Mouse (Mus musculus) brain, embryonic 14.5 days (tissue): ENCODE measurements around the gene Prpf18.

Experiments used
- CTCF ChIP-seq: fragments of 200-500 bp; IDR thresholded peaks from 2 replicates; pipeline ENCODE4 v1.5.1; 2012; ENCODE audit warnings: inconsistent platforms, mild to moderate bottlenecking, moderate library complexity, borderline replicate concordance; ENCODE audit not compliant: insufficient read depth, insufficient read length; ENCODE audit errors: extremely low read depth
- POLR2A ChIP-seq: fragments of 200-500 bp; IDR thresholded peaks from 2 replicates; pipeline ENCODE4 v1.6.1; 2012; ENCODE audit warnings: mild to moderate bottlenecking, inconsistent platforms, borderline replicate concordance; ENCODE audit not compliant: poor library complexity, insufficient read depth, insufficient read length, severe bottlenecking; ENCODE audit errors: extremely low read depth

DNA sequence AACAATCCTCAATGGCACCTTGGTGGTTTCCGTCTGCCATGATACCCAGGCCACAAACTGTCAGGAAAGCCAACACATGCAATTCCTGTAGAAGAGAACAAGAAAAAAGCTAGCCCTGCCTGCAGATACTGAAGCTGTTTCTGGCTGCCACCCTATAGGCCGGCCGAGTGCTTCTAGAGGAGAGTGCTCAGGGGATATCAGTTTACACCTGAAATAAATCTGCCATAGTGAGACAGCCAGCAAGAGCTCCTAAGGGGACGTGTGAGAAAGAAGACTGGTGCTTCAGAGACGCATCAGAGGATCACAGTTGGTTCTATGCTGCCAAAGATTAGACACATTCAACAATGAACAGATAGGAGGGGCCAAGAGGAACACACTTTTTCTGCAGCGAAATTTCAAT lies 40.6 kb downstream of the Prpf18 start:
- TF ChIP-seq CTCF = no peak
- TF ChIP-seq POLR2A = no peak
